Mouse (Mus musculus): Measurements from ENCODE around the gene Dab2. TPM values are rescaled to one million over a fixed set of nuclear protein-coding genes. Genes with fewer than 3 reads are reported as not detected.

Gene Dab2
- polyA plus RNA-seq (2016; fragmentation: Nextera tagmentation; extraction: Ambion mirVana) = 53.0 and 64.3 TPM in 2 replicates

- no peak within 1 kb of the TSS for H3K4me2 ChIP-seq
- 90% methylated on average over 3 of the region's 3 CpGs for WGBS
- H3K27me3 ChIP-seq = no peaks in the 10 kb centered on the region
- no peaks in the 10 kb centered on the region for H3K4me1 ChIP-seq (replicated peaks)
- no peak for ATAC-seq (ENCODE audit: insufficient number of reproducible peaks, insufficient read depth, low FRiP score, low TSS enrichment, low read depth)
- H3K9me3 ChIP-seq = no peaks in the 10 kb centered on the region
- no peak within 1 kb of the TSS for H3K27ac ChIP-seq
- H3K36me3 ChIP-seq = no peaks in the 10 kb centered on the region
- no peak within 1 kb of the TSS for H3K4me3 ChIP-seq (replicated peaks)
- H3K9ac ChIP-seq (replicated peaks) = no peak within 1 kb of the TSS
These were observed at the start of gene Dab2 for GRCm38 (mm10) chr15:6299554-6299953. Dab2 (plus strand) TSS chr15:6299788.

GRCm38 (mm10) chr15:6253471-6253870 is 46.1 kb upstream of the Dab2 start:
- Histone ChIP-seq H3K36me3 (no peaks in the 10 kb centered on the region), H3K4me1 (replicated peaks) (no peaks in the 10 kb centered on the region), H3K9ac (replicated peaks) (no peak overlapping the region), H3K27ac (no peak overlapping the region), H3K4me3 (replicated peaks) (no peak overlapping the region), H3K4me2 (no peak overlapping the region), H3K27me3 (no peaks in the 10 kb centered on the region), H3K9me3 (no peaks in the 10 kb centered on the region)
- ATAC-seq (ENCODE audit: insufficient number of reproducible peaks, insufficient read depth, low FRiP score, low TSS enrichment, low read depth) = no peak
- WGBS = 84% methylated on average over 2 of the region's 2 CpGs

GRCm38 (mm10) chr15:6254383-6254782 is 45.2 kb upstream of the Dab2 start:
- Histone ChIP-seq H3K9me3 (no peaks in the 10 kb centered on the region), H3K27me3 (no peaks in the 10 kb centered on the region), H3K27ac (no peak overlapping the region), H3K4me2 (no peak overlapping the region), H3K9ac (replicated peaks) (no peak overlapping the region), H3K4me1 (replicated peaks) (no peaks in the 10 kb centered on the region), H3K4me3 (replicated peaks) (no peak overlapping the region), H3K36me3 (no peaks in the 10 kb centered on the region)
- no peak for ATAC-seq (ENCODE audit: insufficient number of reproducible peaks, insufficient read depth, low FRiP score, low TSS enrichment, low read depth)
- WGBS = 91% methylated on average over 2 of the region's 2 CpGs

GRCm38 (mm10) chr15:6257049-6257448 is 42.5 kb upstream of the Dab2 start:
- 77% methylated on average over 2 of the region's 2 CpGs for WGBS
- Histone ChIP-seq H3K4me1 (replicated peaks) (no peaks in the 10 kb centered on the region), H3K9ac (replicated peaks) (no peak overlapping the region), H3K36me3 (no peaks in the 10 kb centered on the region), H3K9me3 (no peaks in the 10 kb centered on the region), H3K4me3 (replicated peaks) (no peak overlapping the region), H3K4me2 (no peak overlapping the region), H3K27me3 (no peaks in the 10 kb centered on the region), H3K27ac (no peak overlapping the region)
- no peak for ATAC-seq (ENCODE audit: insufficient number of reproducible peaks, insufficient read depth, low FRiP score, low TSS enrichment, low read depth)

- Histone ChIP-seq H3K9ac (replicated peaks) (no peak overlapping the region), H3K9me3 (no peaks in the 10 kb centered on the region), H3K4me1 (replicated peaks) (no peaks in the 10 kb centered on the region), H3K27ac (0 out of 2 replicates have a peak overlapping the region, but pooled peaks have one; percentile 2), H3K4me3 (replicated peaks) (no peak overlapping the region), H3K27me3 (no peaks in the 10 kb centered on the region), H3K36me3 (no peaks in the 10 kb centered on the region), H3K4me2 (no peak overlapping the region)
- no peak for ATAC-seq (ENCODE audit: insufficient number of reproducible peaks, insufficient read depth, low FRiP score, low TSS enrichment, low read depth)
- 28% methylated on average over 3 of the region's 3 CpGs for WGBS
These were observed 39.4 kb upstream of the Dab2 start for GRCm38 (mm10) chr15:6259957-6260740.

- H3K9me3 ChIP-seq = no peaks in the 10 kb centered on the region
- 73% methylated on average over 6 of the region's 6 CpGs for WGBS
- no peak overlapping the region for H3K9ac ChIP-seq (replicated peaks)
- H3K4me3 ChIP-seq (replicated peaks) = no peak overlapping the region
- H3K36me3 ChIP-seq = no peaks in the 10 kb centered on the region
- no peak overlapping the region for H3K4me2 ChIP-seq
- no peaks in the 10 kb centered on the region for H3K27me3 ChIP-seq
- no peak for ATAC-seq (ENCODE audit: insufficient number of reproducible peaks, insufficient read depth, low FRiP score, low TSS enrichment, low read depth)
- 0 out of 2 replicates have a peak overlapping the region, but pooled peaks have one; percentile 2 for H3K27ac ChIP-seq
- no peaks in the 10 kb centered on the region for H3K4me1 ChIP-seq (replicated peaks)
These were observed 38.7 kb upstream of the Dab2 start for GRCm38 (mm10) chr15:6260741-6261430.

GRCm38 (mm10) chr15:6267147-6267758 is 32.3 kb upstream of the Dab2 start:
- 84% methylated on average over 3 of the region's 3 CpGs for WGBS

GRCm38 (mm10) chr15:6278606-6279468 is 20.8 kb upstream of the Dab2 start:
- Histone ChIP-seq H3K27ac (peak overlapping the region; percentile 75), H3K4me2 (peak overlapping the region; percentile 31)
- ATAC-seq (ENCODE audit: insufficient number of reproducible peaks, insufficient read depth, low FRiP score, low TSS enrichment, low read depth) = peak; percentile 58; the same call in 1 of the 2 replicates

More at GRCm38 (mm10) chr15:6267147-6267758, 32.3 kb upstream of the Dab2 start:
- no peak overlapping the region for H3K9ac ChIP-seq (replicated peaks)
- no peaks in the 10 kb centered on the region for H3K9me3 ChIP-seq
- H3K4me1 ChIP-seq (replicated peaks) = no peaks in the 10 kb centered on the region
- no peaks in the 10 kb centered on the region for H3K27me3 ChIP-seq
- no peak overlapping the region for H3K4me2 ChIP-seq
- no peak overlapping the region for H3K4me3 ChIP-seq (replicated peaks)
- no peaks in the 10 kb centered on the region for H3K36me3 ChIP-seq
- no peak for ATAC-seq (ENCODE audit: insufficient number of reproducible peaks, insufficient read depth, low FRiP score, low TSS enrichment, low read depth)
- no peak overlapping the region for H3K27ac ChIP-seq

GRCm38 (mm10) chr15:6280021-6280451 is 19.6 kb upstream of the Dab2 start:
- no peaks in the 10 kb centered on the region for H3K9me3 ChIP-seq
- no peak overlapping the region for H3K9ac ChIP-seq (replicated peaks)
- H3K27ac ChIP-seq = peak overlapping the region; percentile 75
- no peaks in the 10 kb centered on the region for H3K36me3 ChIP-seq
- peak overlapping the region; percentile 35; the same call in 1 of the 2 replicates for H3K4me2 ChIP-seq
- ATAC-seq (ENCODE audit: insufficient number of reproducible peaks, insufficient read depth, low FRiP score, low TSS enrichment, low read depth) = peak; percentile 73
- peaks cover 34% of the 10 kb centered on the region for H3K4me1 ChIP-seq (replicated peaks)
- WGBS = 28% methylated on average over 4 of the region's 4 CpGs
- H3K4me3 ChIP-seq (replicated peaks) = no peak overlapping the region
- no peaks in the 10 kb centered on the region for H3K27me3 ChIP-seq

More at GRCm38 (mm10) chr15:6278606-6279468, 20.8 kb upstream of the Dab2 start:
- Histone ChIP-seq H3K27me3 (no peaks in the 10 kb centered on the region), H3K36me3 (no peaks in the 10 kb centered on the region), H3K4me1 (replicated peaks) (peaks cover 34% of the 10 kb centered on the region), H3K4me3 (replicated peaks) (no peak overlapping the region), H3K9ac (replicated peaks) (no peak overlapping the region), H3K9me3 (no peaks in the 10 kb centered on the region)
- WGBS = 25% methylated on average over 11 of the region's 11 CpGs

- Histone ChIP-seq H3K9me3 (no peaks in the 10 kb centered on the region), H3K27me3 (no peaks in the 10 kb centered on the region), H3K4me1 (replicated peaks) (peaks cover 24% of the 10 kb centered on the region), H3K36me3 (no peaks in the 10 kb centered on the region), H3K27ac (no peak overlapping the region), H3K4me2 (no peak overlapping the region), H3K4me3 (replicated peaks) (no peak overlapping the region), H3K9ac (replicated peaks) (no peak overlapping the region)
- no peak for ATAC-seq (ENCODE audit: insufficient number of reproducible peaks, insufficient read depth, low FRiP score, low TSS enrichment, low read depth)
- WGBS = 36% methylated on average over 9 of the region's 9 CpGs
These were observed 16.3 kb upstream of the Dab2 start for GRCm38 (mm10) chr15:6283249-6283648.

All from limb, embryonic 12.5 days (tissue).